Mouse (Mus musculus): ENCODE results near the gene Slc12a3.

- no peak for TF ChIP-seq POLR2A (IDR thresholded peaks at IDR 0.05; ENCODE audit: borderline replicate concordance, insufficient read depth, low read length)
- no peak for TF ChIP-seq CTCF (IDR thresholded peaks at IDR 0.05; ENCODE audit: borderline replicate concordance, insufficient read depth, low read depth, low read length)
These were observed 41.8 kb downstream of the Slc12a3 start for GRCm38 (mm10) chr8:94370839-94371238.

All from cerebellum, adult 2 months (tissue).